Mouse (Mus musculus) testis, adult 2 months (tissue): ENCODE measurements around the gene Sephs2.

Experiments used
- CTCF ChIP-seq: fragments of 200-500 bp; IDR thresholded peaks from 2 replicates; pipeline ENCODE4 v1.5.1; 2012; ENCODE audit warnings: low read depth, mild to moderate bottlenecking, inconsistent platforms, low read length, moderate library complexity; ENCODE audit not compliant: control insufficient read depth, insufficient read depth, insufficient replicate concordance
- POLR2A ChIP-seq: fragments of 200-500 bp; IDR thresholded peaks from 2 replicates; pipeline ENCODE4 v1.6.1; 2012; ENCODE audit warnings: low read depth, mild to moderate bottlenecking, inconsistent platforms, low read length, moderate library complexity; ENCODE audit not compliant: control insufficient read depth

GRCm38 (mm10) chr7:127278311-127278710, 4.5 kb upstream of the Sephs2 start:
- TF ChIP-seq CTCF (peak; percentile 40; the same call in 1 of the 2 replicates), POLR2A (no peak)
